Mouse (Mus musculus): ENCODE measurements around the gene Kifc3.

DNA sequence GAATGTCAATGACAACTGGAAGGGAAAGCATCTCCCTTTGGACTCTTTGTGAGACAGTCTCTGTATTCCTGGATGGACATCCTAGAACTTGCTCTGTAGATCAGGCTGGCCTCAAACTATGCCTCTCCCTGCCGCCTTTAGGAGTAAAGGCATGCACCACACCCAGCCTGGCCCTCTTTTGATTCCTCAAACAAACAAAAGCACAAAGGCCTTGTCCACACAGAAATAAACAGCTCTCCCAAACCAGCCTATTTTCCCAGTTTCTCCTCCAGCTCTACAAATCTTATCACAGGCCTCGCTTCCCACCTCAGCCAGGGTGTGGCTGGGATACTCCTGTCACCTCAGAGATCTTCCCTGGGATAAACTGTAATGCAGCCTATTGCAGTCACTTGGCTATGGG lies 68.4 kb downstream of the Kifc3 start:
- TF ChIP-seq CTCF (conservative IDR thresholded peaks at IDR 0.05; ENCODE audit: low read length) (no peak), NANOG (IDR thresholded peaks at IDR 0.05; ENCODE audit: borderline replicate concordance, low read length) (no peak)
